Mouse (Mus musculus): ENCODE measurements around the gene Arhgap4. TPM values are rescaled to one million over a fixed set of nuclear protein-coding genes. Genes with fewer than 3 reads are reported as not detected.

Gene Arhgap4
- total RNA-seq (2021) = 1 to 10 TPM; 1.5 to 1.8 TPM
- 5.7 and 7.7 TPM in 2 replicates for polyA plus RNA-seq (2012; rRNA removed)
- long read RNA-seq, partial matches to known transcripts = 3 of 3 reads
- long read RNA-seq, other reads (novel, unspliced or antisense) = 0 of 3 reads

DNA sequence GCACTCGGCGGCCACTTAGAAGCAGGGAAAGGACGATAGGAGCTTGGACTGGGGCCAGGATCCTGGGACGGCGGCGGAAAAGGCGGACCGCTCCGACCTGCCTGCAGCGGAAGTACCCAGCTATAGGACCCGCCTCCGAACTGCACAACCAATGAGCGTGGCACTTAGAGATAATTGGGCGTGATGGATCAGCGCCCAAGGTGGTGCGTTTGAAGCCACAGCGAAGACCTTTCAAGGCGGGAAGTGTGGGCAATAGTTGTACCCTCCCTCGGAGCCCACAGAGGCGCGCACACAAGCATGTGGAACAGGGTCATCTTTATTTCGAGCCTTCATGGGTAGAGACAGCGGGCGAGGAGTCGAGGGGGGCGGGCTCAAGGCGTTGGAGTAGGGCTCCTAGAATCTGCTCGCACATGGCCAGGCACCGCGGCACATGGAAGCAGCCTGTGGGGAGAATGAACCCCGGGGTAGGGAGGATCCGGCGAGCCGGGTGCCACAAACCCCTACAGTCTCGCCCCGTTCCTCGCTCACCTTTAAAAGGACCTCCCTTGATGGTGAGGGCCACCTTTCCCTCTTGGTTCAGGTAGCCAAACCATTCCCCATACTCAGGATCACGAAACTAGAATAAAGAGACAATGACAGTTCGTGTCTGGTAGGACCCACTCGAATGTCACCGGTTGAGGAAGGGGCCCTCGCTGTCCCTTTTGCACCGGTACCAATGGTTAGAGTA lies at the start of gene Arhgap4, which contains the start of gene Naa10:
Arhgap4 (minus strand) TSS at position 48 of the 727 bp plus-strand sequence.
Naa10 (minus strand) TSS at position 122 of the 727 bp plus-strand sequence.
- Histone ChIP-seq H3K27me3 (ENCODE audit: control insufficient read depth, insufficient read depth, low read length) (no peaks in the 10 kb centered on the region), H3K79me2 (replicated peaks; ENCODE audit: control insufficient read depth, insufficient read depth, low read length) (no peaks in the 10 kb centered on the region), H3K4me3 (peak within 1 kb of the TSS; percentile 69), H3K9ac (ENCODE audit: low read depth, low read length) (peak within 1 kb of the TSS; percentile 87), H3K36me3 (ENCODE audit: control insufficient read depth, insufficient read depth, low read length) (no peaks in the 10 kb centered on the region), H3K4me1 (ENCODE audit: control insufficient read depth, insufficient read depth, low read length) (no peaks in the 10 kb centered on the region; the same call in 1 of the 2 replicates), H3K27ac (peak within 1 kb of the TSS; percentile 80)
- WGBS = 22% methylated on average over 42 of the region's 43 CpGs
- DNase-seq = peak; percentile 87 to 90
- TF ChIP-seq POLR2A (IDR thresholded peaks at IDR 0.05; ENCODE audit: insufficient read depth, low read depth, low read length) (peak; percentile 74), CTCF (IDR thresholded peaks at IDR 0.05) (no peak), EP300 (IDR thresholded peaks at IDR 0.05; ENCODE audit: insufficient read depth, low read depth, low read length) (no peak)
- intact Hi-C loops (cut with DNase I) = loop anchor here (2.0 kb wide), 1 partner anchor 41 kb away; no protein-coding TSS in a partner anchor

DNA sequence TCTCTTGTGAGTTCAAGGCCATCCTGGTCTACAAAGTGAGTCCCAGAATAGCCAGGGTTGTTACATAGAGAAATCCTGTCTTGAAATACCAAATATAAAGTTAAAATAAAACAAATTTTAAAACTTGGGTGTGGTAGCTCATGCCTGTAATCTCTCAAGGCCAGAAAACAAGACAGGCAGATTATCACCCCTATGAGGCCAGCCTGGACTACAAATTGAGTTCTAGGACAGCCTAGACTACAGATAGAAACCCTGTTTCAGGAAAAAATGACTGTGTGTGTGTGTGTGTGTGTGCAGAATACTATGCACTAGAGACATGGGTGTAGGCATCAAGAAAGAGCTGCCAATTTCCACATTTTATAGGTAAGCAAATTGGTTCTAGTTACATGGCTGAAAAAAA lies 49.1 kb upstream of the Arhgap4 start:
- Histone ChIP-seq H3K9ac (ENCODE audit: low read depth, low read length) (no peak overlapping the region), H3K4me1 (ENCODE audit: control insufficient read depth, insufficient read depth, low read length) (no peaks in the 10 kb centered on the region), H3K4me3 (no peak overlapping the region), H3K27ac (no peak overlapping the region), H3K79me2 (replicated peaks; ENCODE audit: control insufficient read depth, insufficient read depth, low read length) (no peaks in the 10 kb centered on the region), H3K36me3 (ENCODE audit: control insufficient read depth, insufficient read depth, low read length) (no peaks in the 10 kb centered on the region), H3K27me3 (ENCODE audit: control insufficient read depth, insufficient read depth, low read length) (no peaks in the 10 kb centered on the region)
- DNase-seq = no peak
- intact Hi-C loops (cut with DNase I) = no loop called here
- no peak for TF ChIP-seq POLR2A (IDR thresholded peaks at IDR 0.05; ENCODE audit: insufficient read depth, low read depth, low read length)
- TF ChIP-seq CTCF (IDR thresholded peaks at IDR 0.05) = no peak
- TF ChIP-seq EP300 (IDR thresholded peaks at IDR 0.05; ENCODE audit: insufficient read depth, low read depth, low read length) = no peak

- intact Hi-C loops (cut with DNase I) = loop anchor here (5.0 kb wide), 6 partner anchors 53 to 443 kb away; partner anchors contain the start of genes Fam3a, Idh3g, Ikbkg and Irak1
- no peak for TF ChIP-seq CTCF (IDR thresholded peaks at IDR 0.05)
- TF ChIP-seq POLR2A (IDR thresholded peaks at IDR 0.05; ENCODE audit: insufficient read depth, low read depth, low read length) = no peak
- no peak for TF ChIP-seq EP300 (IDR thresholded peaks at IDR 0.05; ENCODE audit: insufficient read depth, low read depth, low read length)
Measured at GRCm38 (mm10) chrX:73969729-73970128, 48.1 kb upstream of the Arhgap4 start.

GRCm38 (mm10) chrX:73969167-73969566 lies 47.5 kb upstream of the Arhgap4 start:
- peaks cover 4% of the 10 kb centered on the region for H3K4me1 ChIP-seq (ENCODE audit: control insufficient read depth, insufficient read depth, low read length)
- 85% methylated on average over 1 of the region's 1 CpGs for WGBS
- H3K4me3 ChIP-seq = no peak overlapping the region
- intact Hi-C loops (cut with DNase I) = loop anchor here (5.0 kb wide), 6 partner anchors 53 to 443 kb away; partner anchors contain the start of genes Fam3a, Idh3g, Ikbkg and Irak1
- DNase-seq = no peak
- H3K27ac ChIP-seq = no peak overlapping the region
- no peak overlapping the region for H3K9ac ChIP-seq (ENCODE audit: low read depth, low read length)
- no peaks in the 10 kb centered on the region for H3K79me2 ChIP-seq (replicated peaks; ENCODE audit: control insufficient read depth, insufficient read depth, low read length)
- H3K27me3 ChIP-seq (ENCODE audit: control insufficient read depth, insufficient read depth, low read length) = no peaks in the 10 kb centered on the region
- H3K36me3 ChIP-seq (ENCODE audit: control insufficient read depth, insufficient read depth, low read length) = no peaks in the 10 kb centered on the region
- TF ChIP-seq POLR2A (IDR thresholded peaks at IDR 0.05; ENCODE audit: insufficient read depth, low read depth, low read length) (no peak), EP300 (IDR thresholded peaks at IDR 0.05; ENCODE audit: insufficient read depth, low read depth, low read length) (no peak), CTCF (IDR thresholded peaks at IDR 0.05) (no peak)

More at GRCm38 (mm10) chrX:73969729-73970128, 48.1 kb upstream of the Arhgap4 start:
- no peaks in the 10 kb centered on the region for H3K27me3 ChIP-seq (ENCODE audit: control insufficient read depth, insufficient read depth, low read length)
- no peaks in the 10 kb centered on the region for H3K36me3 ChIP-seq (ENCODE audit: control insufficient read depth, insufficient read depth, low read length)
- no peak for DNase-seq
- no peak overlapping the region for H3K4me3 ChIP-seq
- H3K9ac ChIP-seq (ENCODE audit: low read depth, low read length) = no peak overlapping the region
- no peaks in the 10 kb centered on the region for H3K79me2 ChIP-seq (replicated peaks; ENCODE audit: control insufficient read depth, insufficient read depth, low read length)
- no peak overlapping the region for H3K27ac ChIP-seq
- no peaks in the 10 kb centered on the region; the same call in 1 of the 2 replicates for H3K4me1 ChIP-seq (ENCODE audit: control insufficient read depth, insufficient read depth, low read length)
- 68% methylated on average over 2 of the region's 2 CpGs for WGBS

- peaks cover 7% of the 10 kb centered on the region for H3K4me1 ChIP-seq (ENCODE audit: control insufficient read depth, insufficient read depth, low read length)
- no peaks in the 10 kb centered on the region for H3K79me2 ChIP-seq (replicated peaks; ENCODE audit: control insufficient read depth, insufficient read depth, low read length)
- no peak for TF ChIP-seq CTCF (IDR thresholded peaks at IDR 0.05)
- 0 out of 2 replicates have a peak, but pooled peaks have one; percentile 42 for TF ChIP-seq EP300 (IDR thresholded peaks at IDR 0.05; ENCODE audit: insufficient read depth, low read depth, low read length)
- peak; percentile 62; the same call in 1 of the 2 replicates for TF ChIP-seq POLR2A (IDR thresholded peaks at IDR 0.05; ENCODE audit: insufficient read depth, low read depth, low read length)
- H3K27ac ChIP-seq = peak overlapping the region; percentile 98
- peak overlapping the region; percentile 62 for H3K4me3 ChIP-seq
- intact Hi-C loops (cut with DNase I) = loop anchor here (2.0 to 5.0 kb wide), 7 partner anchors 55 to 445 kb away; partner anchors contain the start of genes Fam3a, Idh3g, Ikbkg and Irak1
- H3K27me3 ChIP-seq (ENCODE audit: control insufficient read depth, insufficient read depth, low read length) = no peaks in the 10 kb centered on the region
- 14% methylated on average over 60 of the region's 60 CpGs for WGBS
- peak; percentile 86 to 93 for DNase-seq
- H3K36me3 ChIP-seq (ENCODE audit: control insufficient read depth, insufficient read depth, low read length) = peaks cover 5% of the 10 kb centered on the region; the same call in 1 of the 2 replicates
- peak overlapping the region; percentile 65 for H3K9ac ChIP-seq (ENCODE audit: low read depth, low read length)
Measured at GRCm38 (mm10) chrX:73967177-73968075, 45.8 kb upstream of the Arhgap4 start.
